Mouse (Mus musculus) regulatory T cell (primary cell): ENCODE data around the gene Mast4.

ENCODE experiments used
- in situ Hi-C: fragments of 300-600 bp; cut with MboI, MseI; formaldehyde crosslinking; loops from one replicate; pipeline ENCODE4 v1.15.1; 2025; ENCODE audit warnings: high pct_unique_total_duplicates

Mast4 gene

GRCm38 (mm10) chr13:102896322-102896721 lies 438.0 kb downstream of the Mast4 start:
- in situ Hi-C loops: no loop called here

GRCm38 (mm10) chr13:102895894-102896293 lies 438.4 kb downstream of the Mast4 start:
- in situ Hi-C loops: no loop called here

- in situ Hi-C loops: no loop called here
Observed at GRCm38 (mm10) chr13:102894287-102895234, 439.7 kb downstream of the Mast4 start.

- in situ Hi-C loops: no loop called here
Observed at GRCm38 (mm10) chr13:102892783-102893182, 441.5 kb downstream of the Mast4 start.

GRCm38 (mm10) chr13:102889989-102890388 lies 444.3 kb downstream of the Mast4 start:
- in situ Hi-C loops: no loop called here

GRCm38 (mm10) chr13:102889537-102889936 lies 444.8 kb downstream of the Mast4 start:
- in situ Hi-C loops: no loop called here

GRCm38 (mm10) chr13:102888895-102889490 lies 445.3 kb downstream of the Mast4 start:
- in situ Hi-C loops: no loop called here

GRCm38 (mm10) chr13:102888211-102888610 lies 446.1 kb downstream of the Mast4 start:
- in situ Hi-C loops: no loop called here

- in situ Hi-C loops: no loop called here
Observed at GRCm38 (mm10) chr13:102887534-102887933, 446.8 kb downstream of the Mast4 start.

- in situ Hi-C loops: no loop called here
Observed at GRCm38 (mm10) chr13:102886788-102887187, 447.5 kb downstream of the Mast4 start.

GRCm38 (mm10) chr13:102886147-102886546 lies 448.1 kb downstream of the Mast4 start:
- in situ Hi-C loops: no loop called here

GRCm38 (mm10) chr13:102880381-102881076 lies 453.8 kb downstream of the Mast4 start:
- in situ Hi-C loops: no loop called here

- in situ Hi-C loops: no loop called here
Observed at GRCm38 (mm10) chr13:102878631-102879030, 455.7 kb downstream of the Mast4 start.

- in situ Hi-C loops: no loop called here
Observed at GRCm38 (mm10) chr13:102877766-102878325, 456.5 kb downstream of the Mast4 start.

- in situ Hi-C loops: no loop called here
Observed at GRCm38 (mm10) chr13:102877154-102877553, 457.1 kb downstream of the Mast4 start.

GRCm38 (mm10) chr13:102875520-102875919 lies 458.8 kb downstream of the Mast4 start:
- in situ Hi-C loops: no loop called here

GRCm38 (mm10) chr13:102875144-102875476 lies 459.2 kb downstream of the Mast4 start:
- in situ Hi-C loops: no loop called here

- in situ Hi-C loops: no loop called here
Observed at GRCm38 (mm10) chr13:102874465-102875143, 459.7 kb downstream of the Mast4 start.

GRCm38 (mm10) chr13:102873412-102874016 lies 460.8 kb downstream of the Mast4 start:
- in situ Hi-C loops: no loop called here

GRCm38 (mm10) chr13:102871380-102872104 lies 462.8 kb downstream of the Mast4 start:
- in situ Hi-C loops: no loop called here
